Mouse (Mus musculus): Measurements from ENCODE around the gene Casz1. TPM values are rescaled to one million over a fixed set of nuclear protein-coding genes. Genes with fewer than 3 reads are reported as not detected.

Gene Casz1
- polyA plus RNA-seq, 1 experiment from 2014 or later: 9.4 TPM

- Histone ChIP-seq H3K9ac (ENCODE audit: low read length) (no peak overlapping the region), H3K4me1 (replicated peaks; ENCODE audit: control insufficient read depth, insufficient read depth) (0 out of 2 replicates have a peak, but pooled peaks cover 6% of the 10 kb centered on the region), H3K36me3 (ENCODE audit: control insufficient read depth, insufficient read depth, low read length) (peaks cover 23% of the 10 kb centered on the region), H3K27ac (replicated peaks) (peak overlapping the region; percentile 61; the same call in 1 of the 2 replicates), H3K9me3 (ENCODE audit: control insufficient read depth, low read length) (no peaks in the 10 kb centered on the region), H3K4me3 (ENCODE audit: low read depth, low read length) (no peak overlapping the region), H3K4me2 (replicated peaks; ENCODE audit: low read depth) (no peak overlapping the region), H3K27me3 (ENCODE audit: control insufficient read depth, insufficient read depth, low read length) (no peaks in the 10 kb centered on the region)
- WGBS: 53% methylated on average over 6 of the region's 6 CpGs
- ATAC-seq (ENCODE audit: low FRiP score, low TSS enrichment) (no peak), DNase-seq (ENCODE audit: low spot score) (peak; percentile 44)
- TF ChIP-seq CTCF (IDR thresholded peaks at IDR 0.05; ENCODE audit: low read depth): peak; percentile 50
- no peak for TF ChIP-seq EP300 (optimal IDR thresholded peaks at IDR 0.05)
These were observed 146.3 kb downstream of the Casz1 start for GRCm38 (mm10) chr4:148950487-148950886.

DNA sequence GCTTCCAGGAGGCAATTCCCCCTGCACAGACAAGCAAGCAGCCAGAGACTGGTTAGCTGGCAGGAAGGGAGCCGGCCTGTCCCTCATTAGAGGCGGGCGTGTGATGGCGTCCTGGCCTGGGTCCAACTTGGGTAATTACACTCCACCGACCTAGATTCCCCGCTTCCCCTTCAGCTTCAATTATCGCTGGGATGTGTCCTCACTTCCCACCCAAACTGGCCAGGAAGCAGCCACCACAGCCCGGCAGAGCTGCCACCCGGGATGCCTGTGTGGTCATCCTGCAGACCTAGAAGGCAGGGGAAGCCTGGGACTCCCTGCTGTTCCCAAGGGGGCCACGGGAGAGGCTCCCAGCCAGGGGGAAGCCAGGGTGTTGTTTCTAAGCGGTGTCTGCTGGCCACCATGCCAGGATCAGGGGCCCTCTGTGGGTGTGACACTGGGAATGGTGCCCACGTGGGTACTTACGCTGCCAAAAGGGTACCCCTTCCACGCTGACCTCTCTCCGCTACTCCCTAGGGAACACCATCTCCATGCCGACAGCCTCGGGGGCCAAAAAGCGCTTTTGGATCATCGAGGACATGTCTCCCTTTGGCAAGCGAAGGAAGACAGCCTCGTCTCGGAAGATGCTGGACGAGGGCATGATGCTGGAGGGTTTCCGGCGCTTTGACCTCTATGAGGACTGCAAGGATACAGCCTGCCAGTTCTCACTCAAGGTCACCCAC is 146.9 kb downstream of the Casz1 start:
- DNase-seq (ENCODE audit: low spot score): peak; percentile 49
- H3K4me1 ChIP-seq (replicated peaks; ENCODE audit: control insufficient read depth, insufficient read depth): 0 out of 2 replicates have a peak, but pooled peaks cover 6% of the 10 kb centered on the region
- H3K4me2 ChIP-seq (replicated peaks; ENCODE audit: low read depth): no peak overlapping the region
- H3K27me3 ChIP-seq (ENCODE audit: control insufficient read depth, insufficient read depth, low read length): no peaks in the 10 kb centered on the region
- H3K27ac ChIP-seq (replicated peaks): peak overlapping the region; percentile 61; the same call in 1 of the 2 replicates
- H3K9ac ChIP-seq (ENCODE audit: low read length): no peak overlapping the region
- peaks cover 23% of the 10 kb centered on the region for H3K36me3 ChIP-seq (ENCODE audit: control insufficient read depth, insufficient read depth, low read length)
- ATAC-seq (ENCODE audit: low FRiP score, low TSS enrichment): no peak
- 50% methylated on average over 25 of the region's 25 CpGs for WGBS
- H3K4me3 ChIP-seq (ENCODE audit: low read depth, low read length): no peak overlapping the region
- TF ChIP-seq EP300 (optimal IDR thresholded peaks at IDR 0.05) (no peak), CTCF (IDR thresholded peaks at IDR 0.05; ENCODE audit: low read depth) (no peak)
- no peaks in the 10 kb centered on the region for H3K9me3 ChIP-seq (ENCODE audit: control insufficient read depth, low read length)

GRCm38 (mm10) chr4:148951821-148952291 is 147.6 kb downstream of the Casz1 start:
- Histone ChIP-seq H3K9ac (ENCODE audit: low read length) (no peak overlapping the region), H3K4me2 (replicated peaks; ENCODE audit: low read depth) (peak overlapping the region; percentile 25), H3K27me3 (ENCODE audit: control insufficient read depth, insufficient read depth, low read length) (no peaks in the 10 kb centered on the region), H3K4me3 (ENCODE audit: low read depth, low read length) (peak overlapping the region; percentile 18; the same call in 1 of the 2 replicates), H3K4me1 (replicated peaks; ENCODE audit: control insufficient read depth, insufficient read depth) (0 out of 2 replicates have a peak, but pooled peaks cover 6% of the 10 kb centered on the region), H3K36me3 (ENCODE audit: control insufficient read depth, insufficient read depth, low read length) (peaks cover 21% of the 10 kb centered on the region), H3K27ac (replicated peaks) (no peak overlapping the region), H3K9me3 (ENCODE audit: control insufficient read depth, low read length) (no peaks in the 10 kb centered on the region)
- no peak for DNase-seq (ENCODE audit: low spot score)
- TF ChIP-seq EP300 (optimal IDR thresholded peaks at IDR 0.05) (no peak), CTCF (IDR thresholded peaks at IDR 0.05; ENCODE audit: low read depth) (peak; percentile 17; the same call in 1 of the 2 replicates)
- no peak for ATAC-seq (ENCODE audit: low FRiP score, low TSS enrichment)
- WGBS: 34% methylated on average over 43 of the region's 44 CpGs

DNA sequence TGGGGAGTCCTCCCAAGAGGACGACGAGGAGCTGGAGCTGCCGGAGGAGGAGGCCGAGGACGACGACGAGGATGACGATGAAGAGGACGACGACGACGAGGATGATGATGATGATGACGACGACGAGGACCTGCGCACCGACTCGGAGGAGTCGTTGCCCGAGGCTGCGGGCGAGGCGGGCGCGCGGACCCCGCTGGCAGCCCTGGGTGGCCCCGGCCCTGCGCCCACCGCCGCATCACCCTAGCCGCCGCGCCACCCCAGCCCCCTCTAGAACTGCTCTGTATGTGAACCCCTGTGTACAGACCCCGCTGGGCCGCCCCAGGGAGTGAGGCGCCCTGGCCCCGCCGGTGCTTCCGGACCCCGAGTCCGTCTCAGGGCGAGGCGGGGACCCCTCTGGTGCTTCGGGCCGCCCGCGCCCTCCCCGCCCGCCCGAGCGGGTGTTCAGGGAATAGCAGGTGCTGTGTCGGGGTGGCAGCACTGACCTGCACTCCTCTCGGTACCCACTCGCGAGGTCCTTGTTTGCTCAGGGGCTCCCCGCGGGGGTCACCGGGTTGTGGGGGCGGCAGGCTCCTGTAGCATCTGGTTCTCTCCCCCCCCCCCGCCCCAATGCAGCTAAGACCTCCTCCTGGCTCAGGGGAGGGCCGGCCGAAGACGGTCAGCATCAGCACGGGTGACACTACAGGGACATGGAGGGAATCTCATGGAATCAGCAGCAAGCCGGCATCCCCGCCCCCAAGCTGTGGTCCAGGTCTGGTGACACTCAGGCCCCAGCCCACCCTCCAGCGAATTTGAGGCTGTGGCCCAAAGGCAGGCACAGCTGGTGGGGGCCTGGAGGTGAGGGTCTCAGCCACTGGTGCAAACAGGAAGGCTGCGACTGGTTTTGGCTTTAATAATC is 148.3 kb downstream of the Casz1 start:
- Histone ChIP-seq H3K4me1 (replicated peaks; ENCODE audit: control insufficient read depth, insufficient read depth) (0 out of 2 replicates have a peak, but pooled peaks cover 6% of the 10 kb centered on the region), H3K27me3 (ENCODE audit: control insufficient read depth, insufficient read depth, low read length) (no peaks in the 10 kb centered on the region), H3K9me3 (ENCODE audit: control insufficient read depth, low read length) (no peaks in the 10 kb centered on the region), H3K27ac (replicated peaks) (0 out of 2 replicates have a peak overlapping the region, but pooled peaks have one; percentile 18), H3K4me2 (replicated peaks; ENCODE audit: low read depth) (peak overlapping the region; percentile 25), H3K36me3 (ENCODE audit: control insufficient read depth, insufficient read depth, low read length) (peaks cover 21% of the 10 kb centered on the region), H3K4me3 (ENCODE audit: low read depth, low read length) (peak overlapping the region; percentile 18), H3K9ac (ENCODE audit: low read length) (no peak overlapping the region)
- DNase-seq (ENCODE audit: low spot score): no peak
- ATAC-seq (ENCODE audit: low FRiP score, low TSS enrichment): no peak
- 35% methylated on average over 47 of the region's 69 CpGs for WGBS
- TF ChIP-seq EP300 (optimal IDR thresholded peaks at IDR 0.05) (no peak), CTCF (IDR thresholded peaks at IDR 0.05; ENCODE audit: low read depth) (no peak)

- Histone ChIP-seq H3K9me3 (ENCODE audit: control insufficient read depth, low read length) (no peaks in the 10 kb centered on the region), H3K9ac (ENCODE audit: low read length) (no peak overlapping the region), H3K4me3 (ENCODE audit: low read depth, low read length) (no peak overlapping the region), H3K27ac (replicated peaks) (peak overlapping the region; percentile 89), H3K27me3 (ENCODE audit: control insufficient read depth, insufficient read depth, low read length) (no peaks in the 10 kb centered on the region), H3K4me2 (replicated peaks; ENCODE audit: low read depth) (no peak overlapping the region), H3K36me3 (ENCODE audit: control insufficient read depth, insufficient read depth, low read length) (peaks cover 10% of the 10 kb centered on the region; the same call in 1 of the 2 replicates), H3K4me1 (replicated peaks; ENCODE audit: control insufficient read depth, insufficient read depth) (peaks cover 4% of the 10 kb centered on the region; the same call in 1 of the 2 replicates)
- ATAC-seq (ENCODE audit: low FRiP score, low TSS enrichment) (peak; percentile 67), DNase-seq (ENCODE audit: low spot score) (peak; percentile 63)
- whole genome bisulfite sequencing: 64% methylated on average over 14 of the region's 14 CpGs
- TF ChIP-seq CTCF (IDR thresholded peaks at IDR 0.05; ENCODE audit: low read depth) (no peak), EP300 (optimal IDR thresholded peaks at IDR 0.05) (peak; percentile 80)
These were observed 151.0 kb downstream of the Casz1 start for GRCm38 (mm10) chr4:148955131-148955813.
